Mouse (Mus musculus) intestine, postnatal 0 days (tissue): ENCODE measurements around the gene Nrip2. TPM values are rescaled to one million over a fixed set of nuclear protein-coding genes. Genes with fewer than 3 reads are reported as not detected.

Experiments
- ATAC-seq: fragments of 200-750 bp; cut with Nextera tagmentation; 2 replicates; pipeline ENCODE4 v1.8.0; 2017; ENCODE audit warnings: mild to moderate bottlenecking, moderate TSS enrichment, moderate library complexity
- H3K27ac ChIP-seq: fragments of 300-500 bp; sonication (generic); 2 replicates; pipeline ENCODE4 v1.5.1; 2014; ENCODE audit warnings: mild to moderate bottlenecking, low read depth, low read length, moderate library complexity
- H3K27me3 ChIP-seq: fragments of 300-500 bp; sonication (generic); replicated peaks from 2 replicates; pipeline ENCODE4 v1.6.1; 2014; ENCODE audit warnings: low read length, mixed read lengths; ENCODE audit not compliant: control insufficient read depth, insufficient read depth
- H3K36me3 ChIP-seq: fragments of 300-500 bp; sonication (generic); 2 replicates; pipeline ENCODE4 v1.6.1; 2014; ENCODE audit warnings: mild to moderate bottlenecking, moderate library complexity; ENCODE audit not compliant: control insufficient read depth, insufficient read depth
- H3K4me1 ChIP-seq: fragments of 300-500 bp; sonication (generic); replicated peaks from 2 replicates; pipeline ENCODE4 v1.6.1; 2014; ENCODE audit warnings: antibody characterized with exemption, low read length, mixed read lengths; ENCODE audit not compliant: control insufficient read depth, insufficient read depth
- H3K4me2 ChIP-seq: fragments of 300-500 bp; sonication (generic); replicated peaks from 2 replicates; pipeline ENCODE4 v1.6.1; 2014; ENCODE audit warnings: low read depth, mild to moderate bottlenecking, moderate library complexity
- H3K4me3 ChIP-seq: fragments of 300-500 bp; sonication (generic); 2 replicates; pipeline ENCODE4 v1.5.1; 2014; ENCODE audit warnings: low read depth, low read length
- H3K9ac ChIP-seq: fragments of 300-500 bp; sonication (generic); 2 replicates; pipeline ENCODE4 v1.6.1; 2014; ENCODE audit warnings: mild to moderate bottlenecking, low read depth, low read length
- H3K9me3 ChIP-seq: fragments of 300-500 bp; sonication (generic); 2 replicates; pipeline ENCODE4 v1.6.1; 2016; ENCODE audit warnings: mixed run types; ENCODE audit not compliant: control insufficient read depth
- CTCF ChIP-seq: sonication (generic); IDR thresholded peaks from 2 replicates; pipeline ENCODE4 v1.5.1; 2016; ENCODE audit warnings: low read depth, mild to moderate bottlenecking, control low read depth, antibody characterized with exemption, moderate library complexity
- WGBS: fragments of 180-500 bp; shearing (Covaris S2); extraction: QIAGEN DNeasy Blood & Tissue Kit; methylation state at CpG from one replicate; pipeline ENCODE4 v1.1.7; 2014; 5-methylcytosine and 5-hydroxymethylcytosine counted together
- polyA plus RNA-seq: library from polyadenylated mRNA; unstranded; fragments of >200 nt; fragmentation: Nextera tagmentation; extraction: Ambion mirVana; gene quantifications from 2 replicates; pipeline ENCODE4 v1.2.1, GENCODE M21; 2015

The Nrip2 gene
- polyA plus RNA-seq, 1 experiment from 2014 or later, result 2.3 TPM

- Histone ChIP-seq H3K27ac (peak overlapping the region; percentile 96), H3K36me3 (peaks cover 8% of the 10 kb centered on the region; the same call in 1 of the 2 replicates), H3K4me2 (peak overlapping the region; percentile 98), H3K4me3 (peak overlapping the region; percentile 98), H3K9me3 (no peaks in the 10 kb centered on the region), H3K27me3 (no peaks in the 10 kb centered on the region), H3K4me1 (no peaks in the 10 kb centered on the region; the same call in 1 of the 2 replicates), H3K9ac (peak overlapping the region; percentile 89)
- 11% methylated on average over 9 of the region's 9 CpGs for whole genome bisulfite sequencing
- no peak for TF ChIP-seq CTCF
- ATAC-seq, result no peak
Measured at GRCm38 (mm10) chr6:128361901-128362300, 37.2 kb upstream of the Nrip2 start.

- Histone ChIP-seq H3K36me3 (peaks cover 12% of the 10 kb centered on the region; the same call in 1 of the 2 replicates), H3K9ac (peak within 1 kb of the TSS; percentile 89), H3K9me3 (no peaks in the 10 kb centered on the region), H3K4me3 (peak within 1 kb of the TSS; percentile 98), H3K27me3 (no peaks in the 10 kb centered on the region), H3K4me2 (peak within 1 kb of the TSS; percentile 98), H3K27ac (peak within 1 kb of the TSS; percentile 96), H3K4me1 (no peaks in the 10 kb centered on the region; the same call in 1 of the 2 replicates)
- ATAC-seq, result peak; percentile 87
- TF ChIP-seq CTCF, result no peak
- 0% methylated on average over 47 of the region's 76 CpGs for WGBS
Measured at GRCm38 (mm10) chr6:128362381-128363006, 36.6 kb upstream of the Nrip2 start, which contains the start of the genes Rhno1 and Foxm1. Gene Rhno1 (minus strand): TSS chr6:128362911. Gene Foxm1 (plus strand): TSS chr6:128362967.

- peak; percentile 44; the same call in 1 of the 2 replicates for ATAC-seq
- TF ChIP-seq CTCF, result no peak
- H3K9me3 ChIP-seq, result no peaks in the 10 kb centered on the region
- WGBS, result 2% methylated on average over 46 of the region's 46 CpGs
- H3K4me1 ChIP-seq, result no peaks in the 10 kb centered on the region; the same call in 1 of the 2 replicates
- peak overlapping the region; percentile 98 for H3K4me2 ChIP-seq
- H3K9ac ChIP-seq, result peak overlapping the region; percentile 89
- no peaks in the 10 kb centered on the region for H3K27me3 ChIP-seq
- peak overlapping the region; percentile 96 for H3K27ac ChIP-seq
- peaks cover 13% of the 10 kb centered on the region for H3K36me3 ChIP-seq
- peak overlapping the region; percentile 98 for H3K4me3 ChIP-seq
Measured at GRCm38 (mm10) chr6:128363007-128363825, 35.9 kb upstream of the Nrip2 start.

- Histone ChIP-seq H3K9ac (no peak overlapping the region), H3K27me3 (no peaks in the 10 kb centered on the region), H3K4me2 (no peak overlapping the region), H3K9me3 (no peaks in the 10 kb centered on the region), H3K27ac (no peak overlapping the region), H3K4me1 (no peaks in the 10 kb centered on the region; the same call in 1 of the 2 replicates), H3K4me3 (no peak overlapping the region), H3K36me3 (peaks cover 23% of the 10 kb centered on the region)
- no peak for TF ChIP-seq CTCF
- 60% methylated on average over 6 of the region's 6 CpGs for WGBS
- no peak for ATAC-seq
Measured at GRCm38 (mm10) chr6:128364721-128365120, 34.4 kb upstream of the Nrip2 start.

GRCm38 (mm10) chr6:128366466-128366865, 32.6 kb upstream of the Nrip2 start:
- no peaks in the 10 kb centered on the region; the same call in 1 of the 2 replicates for H3K4me1 ChIP-seq
- 93% methylated on average over 5 of the region's 5 CpGs for WGBS
- no peak for TF ChIP-seq CTCF
- no peaks in the 10 kb centered on the region for H3K9me3 ChIP-seq
- no peak for ATAC-seq
- no peak overlapping the region for H3K9ac ChIP-seq
- no peak overlapping the region for H3K4me2 ChIP-seq
- no peak overlapping the region for H3K27ac ChIP-seq
- no peak overlapping the region for H3K4me3 ChIP-seq
- no peaks in the 10 kb centered on the region for H3K27me3 ChIP-seq
- peaks cover 40% of the 10 kb centered on the region for H3K36me3 ChIP-seq

GRCm38 (mm10) chr6:128370040-128370439, 29.1 kb upstream of the Nrip2 start:
- Histone ChIP-seq H3K9ac (no peak overlapping the region), H3K27me3 (no peaks in the 10 kb centered on the region), H3K9me3 (no peaks in the 10 kb centered on the region), H3K4me2 (no peak overlapping the region), H3K27ac (no peak overlapping the region), H3K4me3 (no peak overlapping the region), H3K36me3 (peaks cover 68% of the 10 kb centered on the region), H3K4me1 (no peaks in the 10 kb centered on the region)
- WGBS, result 86% methylated on average over 5 of the region's 5 CpGs
- TF ChIP-seq CTCF, result no peak
- ATAC-seq, result no peak
